Mouse (Mus musculus) left cerebral cortex, adult 6 months (tissue): ENCODE data around the gene Olfr1154. TPM values are rescaled to one million over a fixed set of nuclear protein-coding genes. Genes with fewer than 3 reads are reported as not detected.

Source experiments
- long read RNA-seq, 2 experiments: library from polyadenylated mRNA; unstranded; transcript quantifications; one replicate each; pipeline ENCODE4 v2.0.0; 2019 to 2020
- polyA plus RNA-seq: library from polyadenylated mRNA; unstranded; fragments of <200 nt; fragmentation: Nextera tagmentation; gene quantifications from 2 replicates; pipeline ENCODE4 v1.2.3, GENCODE M21; 2021

Gene Olfr1154
- not detected in 2 replicates for polyA plus RNA-seq
- long read RNA-seq, experiment 1 = 0 reads
- long read RNA-seq, experiment 2 = 0 reads

DNA sequence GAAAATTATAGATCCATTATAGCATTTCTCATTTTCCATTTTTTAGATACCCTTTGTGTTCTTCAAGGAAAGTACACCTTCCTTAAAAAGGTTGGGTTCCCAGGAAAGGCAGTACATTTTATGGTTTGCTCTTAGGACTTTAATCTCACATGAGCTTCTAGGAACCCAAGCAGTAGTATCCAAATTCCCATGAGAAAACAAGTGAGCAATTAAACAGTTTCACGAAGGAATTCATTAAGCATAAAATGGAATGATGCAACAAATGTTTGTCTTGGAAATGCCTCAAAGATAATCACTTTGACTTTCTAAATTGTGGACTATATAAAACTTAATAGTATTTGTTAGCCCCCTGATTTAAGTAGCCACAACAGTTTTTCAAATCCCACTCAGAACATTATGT, at the start of gene Olfr1154:
Gene Olfr1154, minus strand, starts transcription at position 101 of the 400 bp plus-strand sequence.

DNA sequence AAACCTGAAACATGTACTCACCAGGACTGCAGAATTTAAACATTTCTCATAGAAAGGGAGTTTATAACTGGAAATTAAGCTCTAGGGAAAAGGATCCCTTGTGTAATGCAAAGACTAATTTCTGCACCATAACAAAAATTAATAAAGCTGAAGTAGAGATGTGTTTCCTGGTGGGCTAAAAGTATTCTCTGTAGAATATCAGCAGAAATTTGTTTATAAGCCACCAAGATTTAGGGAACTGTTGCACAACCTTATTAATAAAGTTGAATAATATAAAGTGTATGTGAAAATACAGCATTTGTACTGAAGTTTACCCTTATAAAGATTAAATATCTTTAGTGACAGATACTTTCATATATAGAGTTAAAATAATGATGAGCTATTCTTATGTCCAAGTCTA, 48.0 kb upstream of the Olfr1154 start, which contains the start of gene Olfr1156:
Gene Olfr1156, minus strand, starts transcription at position 101 of the 400 bp plus-strand sequence.

DNA sequence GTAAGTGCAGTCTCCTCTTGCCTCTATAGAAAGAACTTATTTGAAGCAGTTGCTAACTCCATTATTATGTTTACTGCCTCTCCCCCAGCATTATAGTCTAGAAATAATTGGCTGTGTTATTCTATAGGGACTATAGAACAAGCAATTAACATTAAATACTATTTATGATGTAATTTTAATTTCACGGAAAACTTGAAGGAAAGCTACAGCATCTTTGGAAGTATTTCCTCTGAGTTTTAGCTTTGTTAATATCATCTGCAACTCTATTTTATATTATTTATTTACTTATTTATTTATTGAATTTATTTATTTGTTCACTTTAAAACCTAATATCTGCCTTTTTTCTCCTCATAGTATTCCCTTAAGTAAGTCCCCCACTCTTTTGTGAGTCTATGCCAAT, 40.1 kb upstream of the Olfr1154 start, which contains the start of gene Olfr1155:
Gene Olfr1155, minus strand, starts transcription at position 101 of the 400 bp plus-strand sequence.

DNA sequence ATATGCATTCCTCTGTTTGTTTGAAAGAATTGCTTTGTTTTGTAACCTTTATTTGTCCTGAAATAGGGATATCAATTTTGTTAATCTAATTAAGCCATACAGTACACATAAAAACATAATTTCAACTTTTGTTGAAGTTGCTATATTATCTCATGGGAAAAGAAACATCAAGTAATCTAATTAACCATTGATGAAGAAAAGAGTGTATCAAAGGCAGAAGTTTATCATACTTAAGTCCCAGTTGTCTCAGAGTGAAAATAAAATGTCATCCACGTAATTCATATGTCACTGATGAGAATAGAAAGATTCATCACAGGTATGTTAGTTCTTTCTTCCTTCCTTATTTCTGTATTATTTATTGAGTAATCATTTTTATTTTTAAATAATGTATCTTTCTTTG, 10.3 kb downstream of the Olfr1154 start, which contains the start of gene Olfr1153:
Gene Olfr1153, plus strand, starts transcription at position 301 of the 400 bp plus-strand sequence.

DNA sequence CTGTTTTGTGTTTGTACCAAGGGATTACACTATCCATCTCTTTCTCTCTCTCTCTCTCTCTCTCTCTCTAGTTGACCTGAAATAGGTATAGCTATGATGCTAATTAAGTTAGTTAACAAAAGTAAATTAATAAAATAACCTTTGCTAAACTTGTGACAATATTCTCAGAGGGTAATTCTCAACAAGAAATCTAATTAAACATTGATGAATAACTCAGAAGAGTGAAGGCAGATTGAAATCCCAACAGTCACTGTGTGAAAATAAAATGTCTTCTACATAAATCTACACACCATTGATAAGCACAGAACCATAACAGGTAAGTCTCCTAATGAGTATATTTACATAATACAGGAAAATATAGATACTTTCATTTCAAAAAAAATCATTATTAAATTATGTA, 38.8 kb downstream of the Olfr1154 start, which contains the start of gene Olfr1152:
Gene Olfr1152, plus strand, starts transcription at position 301 of the 400 bp plus-strand sequence.

DNA sequence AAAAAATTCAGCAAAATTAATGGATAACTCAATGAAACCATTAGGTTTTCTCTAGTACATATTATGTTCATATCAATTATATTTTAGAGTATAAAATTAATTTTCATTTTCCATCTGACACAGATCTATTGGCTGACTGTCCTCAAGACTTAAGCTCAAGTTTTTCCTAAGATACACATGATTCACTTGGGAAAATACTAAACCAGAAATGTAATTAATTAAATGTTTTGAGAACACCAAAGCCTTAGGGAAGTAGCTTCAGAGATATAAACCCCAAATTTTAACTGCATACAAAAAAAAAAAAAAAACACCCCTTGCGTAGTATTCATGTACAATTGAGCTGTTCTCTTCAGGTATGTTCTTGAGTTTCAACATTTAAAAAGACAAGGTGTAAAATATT, 49.4 kb downstream of the Olfr1154 start, which contains the start of gene Olfr1151:
Gene Olfr1151, plus strand, starts transcription at position 301 of the 400 bp plus-strand sequence.

Other genes starting within 250 kb of the Olfr1154 start
- gene Olfr1134, start 246.7 kb downstream of the Olfr1154 start, polyA plus RNA-seq = not detected in 2 replicates
- not detected in 2 replicates for gene Olfr1135, start 231.5 kb downstream of the Olfr1154 start, polyA plus RNA-seq
- gene Olfr1136, start 211.2 kb downstream of the Olfr1154 start, polyA plus RNA-seq = not detected in 2 replicates
- gene Olfr1137, start 192.0 kb downstream of the Olfr1154 start, polyA plus RNA-seq = not detected in 2 replicates
- not detected in 2 replicates for gene Olfr1138, start 165.2 kb downstream of the Olfr1154 start, polyA plus RNA-seq
- gene Olfr1140, start 161.4 kb downstream of the Olfr1154 start, polyA plus RNA-seq = not detected in 2 replicates
- not detected in 2 replicates for gene Olfr1141, start 151.2 kb downstream of the Olfr1154 start, polyA plus RNA-seq
- not detected in 2 replicates for gene Olfr152, start 125.7 kb downstream of the Olfr1154 start, polyA plus RNA-seq
- not detected in 2 replicates for gene Olfr1143, start 104.6 kb downstream of the Olfr1154 start, polyA plus RNA-seq
- not detected in 2 replicates for gene Olfr1145, start 95.3 kb downstream of the Olfr1154 start, polyA plus RNA-seq
- gene Olfr1148, start 74.6 kb downstream of the Olfr1154 start, polyA plus RNA-seq = not detected in 2 replicates
- not detected in 2 replicates for gene Olfr1150-ps1, start 61.2 kb downstream of the Olfr1154 start, polyA plus RNA-seq
- not detected in 2 replicates for gene Olfr1151, start 49.3 kb downstream of the Olfr1154 start, polyA plus RNA-seq
- gene Olfr1152, start 38.7 kb downstream of the Olfr1154 start, polyA plus RNA-seq = not detected in 2 replicates
- not detected in 2 replicates for gene Olfr1153, start 10.2 kb downstream of the Olfr1154 start, polyA plus RNA-seq
- gene Olfr1155, start 40.0 kb upstream of the Olfr1154 start, polyA plus RNA-seq = not detected in 2 replicates
- gene Olfr1156, start 47.9 kb upstream of the Olfr1154 start, polyA plus RNA-seq = not detected in 2 replicates
- not detected in 2 replicates for gene Olfr1157, start 63.1 kb upstream of the Olfr1154 start, polyA plus RNA-seq
- gene Olfr74, start 69.5 kb upstream of the Olfr1154 start, polyA plus RNA-seq = not detected in 2 replicates
- gene Olfr1158, start 84.9 kb upstream of the Olfr1154 start, polyA plus RNA-seq = not detected in 2 replicates
- gene Olfr1160, start 103.1 kb upstream of the Olfr1154 start, polyA plus RNA-seq = not detected in 2 replicates
- not detected in 2 replicates for gene Olfr1161, start 117.6 kb upstream of the Olfr1154 start, polyA plus RNA-seq
- gene Olfr73, start 132.5 kb upstream of the Olfr1154 start, polyA plus RNA-seq = not detected in 2 replicates
- gene Olfr1162, start 146.0 kb upstream of the Olfr1154 start, polyA plus RNA-seq = not detected in 2 replicates
- gene Olfr1163, start 166.7 kb upstream of the Olfr1154 start, polyA plus RNA-seq = not detected in 2 replicates
- gene Olfr1164, start 188.8 kb upstream of the Olfr1154 start, polyA plus RNA-seq = not detected in 2 replicates
- not detected in 2 replicates for gene Olfr1166, start 223.1 kb upstream of the Olfr1154 start, polyA plus RNA-seq